Mouse (Mus musculus) heart, embryonic 10.5 days (tissue): Measurements from ENCODE around the gene Comtd1. TPM values are rescaled to one million over a fixed set of nuclear protein-coding genes. Genes with fewer than 3 reads are reported as not detected.

Source experiments
- DNase-seq: peaks from one replicate; pipeline ENCODE4 v3.0.0-alpha.2; 2017; ENCODE audit warnings: low spot score
- H3K27ac ChIP-seq: fragments of 300-500 bp; sonication (generic); 2 replicates; pipeline ENCODE4 v1.5.1; 2016; ENCODE audit warnings: mild to moderate bottlenecking
- H3K27me3 ChIP-seq: fragments of 300-500 bp; sonication (generic); 2 replicates; pipeline ENCODE4 v1.6.1; 2016; ENCODE audit warnings: mild to moderate bottlenecking; ENCODE audit not compliant: poor library complexity, insufficient read depth, severe bottlenecking
- H3K36me3 ChIP-seq: fragments of 300-500 bp; sonication (generic); 2 replicates; pipeline ENCODE4 v1.6.1; 2016; ENCODE audit warnings: mild to moderate bottlenecking, moderate library complexity
- H3K4me1 ChIP-seq: fragments of 300-500 bp; sonication (generic); 2 replicates; pipeline ENCODE4 v1.6.1; 2016; ENCODE audit warnings: mild to moderate bottlenecking
- H3K4me3 ChIP-seq: fragments of 300-500 bp; sonication (generic); 2 replicates; pipeline ENCODE4 v1.5.1; 2016; ENCODE audit warnings: mild to moderate bottlenecking, moderate library complexity
- H3K9me3 ChIP-seq: fragments of 300-500 bp; sonication (generic); 2 replicates; pipeline ENCODE4 v1.6.1; 2016; ENCODE audit warnings: mild to moderate bottlenecking, moderate library complexity
- WGBS: fragments of 180-500 bp; shearing (Covaris S2); methylation state at CpG from one replicate; pipeline ENCODE4 v1.1.7; 2016; 5-methylcytosine and 5-hydroxymethylcytosine counted together
- polyA plus RNA-seq: library from polyadenylated mRNA; unstranded; fragments of >200 nt; fragmentation: Nextera tagmentation; extraction: Ambion mirVana; gene quantifications from 2 replicates; pipeline ENCODE4 v1.2.1, GENCODE M21; 2016

The Comtd1 gene
- 48.1 and 52.2 TPM in 2 replicates for polyA plus RNA-seq

DNA sequence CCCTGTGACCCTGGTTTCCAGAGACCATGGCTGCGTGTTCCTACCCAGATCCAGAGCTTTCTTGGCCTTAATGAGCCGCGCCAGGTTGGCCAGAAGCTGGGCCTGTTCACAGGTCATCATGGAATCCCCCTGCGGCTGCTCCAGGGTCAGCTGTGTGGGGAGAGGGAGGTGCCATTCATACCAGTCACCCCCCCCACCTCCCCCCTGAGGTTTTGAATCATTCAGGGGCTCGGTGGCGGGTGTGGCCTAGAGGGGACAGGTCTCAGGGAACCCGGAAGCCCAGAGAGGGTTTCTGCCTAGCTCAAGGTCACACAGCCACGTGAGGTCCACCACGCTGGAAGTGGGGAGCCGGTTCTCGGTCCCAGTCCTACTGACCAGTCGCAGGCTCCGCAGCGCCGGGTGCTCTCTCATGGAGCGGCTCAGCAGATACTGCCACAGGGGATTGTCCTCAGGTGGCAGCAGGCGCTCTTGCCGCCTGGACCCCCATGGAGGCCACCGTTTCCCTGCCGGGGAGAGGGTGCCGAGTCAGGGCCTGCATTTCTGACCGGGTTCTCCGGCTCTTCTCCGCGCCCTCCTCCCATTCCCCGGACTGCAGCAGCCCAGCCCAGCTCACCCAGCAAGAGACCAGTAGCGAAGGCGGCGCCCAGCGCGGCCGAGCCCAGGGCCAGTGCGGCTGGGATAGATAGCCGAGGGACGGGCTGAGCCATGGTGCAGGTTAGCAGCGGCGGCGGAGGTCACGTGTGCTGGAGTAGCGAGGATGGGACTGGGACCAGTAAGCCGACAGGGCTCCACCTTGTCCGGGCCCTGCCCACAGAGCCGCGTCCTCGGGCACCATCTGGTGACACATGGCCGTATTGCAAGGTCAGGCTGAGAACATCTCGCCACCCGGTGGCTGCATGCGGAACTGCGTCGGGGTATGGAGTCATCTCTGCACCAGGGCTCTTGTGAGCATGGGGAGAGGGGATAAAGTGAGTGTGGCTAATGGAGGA, at the start of gene Comtd1:
Comtd1 (minus strand) TSS at position 812 of the 989 bp plus-strand sequence.
- WGBS = under 1% methylated on average over 51 of the region's 51 CpGs
- peaks cover 70% of the 10 kb centered on the region for H3K4me1 ChIP-seq

DNA sequence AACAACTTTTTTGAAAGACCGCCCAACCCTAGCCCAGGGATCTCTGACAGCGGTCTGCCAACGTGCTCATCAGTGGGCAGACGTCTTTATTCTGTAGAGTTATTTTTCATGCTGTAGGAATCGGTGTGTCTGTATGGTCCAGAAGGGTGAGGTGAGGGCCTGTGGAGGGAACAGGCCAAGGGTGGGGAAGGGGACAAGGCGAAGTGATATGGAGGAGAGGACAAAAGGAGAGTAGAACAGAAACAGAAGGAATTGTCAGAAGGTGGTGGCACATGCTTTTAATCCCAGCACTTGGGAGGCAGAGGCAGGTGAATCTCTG, 43.5 kb upstream of the Comtd1 start:
- H3K36me3 ChIP-seq = no peaks in the 10 kb centered on the region
- no peaks in the 10 kb centered on the region for H3K27me3 ChIP-seq
- peak overlapping the region; percentile 88 for H3K27ac ChIP-seq
- DNase-seq = no peak
- H3K4me1 ChIP-seq = peaks cover 18% of the 10 kb centered on the region
- no peaks in the 10 kb centered on the region for H3K9me3 ChIP-seq
- WGBS = 73% methylated on average over 6 of the region's 6 CpGs
- H3K4me3 ChIP-seq = no peak overlapping the region

More for the DNA sequence above, at the start of gene Comtd1:
- Histone ChIP-seq H3K27ac (peak within 1 kb of the TSS; percentile 94), H3K36me3 (peaks cover 39% of the 10 kb centered on the region), H3K27me3 (no peaks in the 10 kb centered on the region), H3K4me3 (peak within 1 kb of the TSS; percentile 81), H3K9me3 (no peaks in the 10 kb centered on the region)
- peak; percentile 99 for DNase-seq

DNA sequence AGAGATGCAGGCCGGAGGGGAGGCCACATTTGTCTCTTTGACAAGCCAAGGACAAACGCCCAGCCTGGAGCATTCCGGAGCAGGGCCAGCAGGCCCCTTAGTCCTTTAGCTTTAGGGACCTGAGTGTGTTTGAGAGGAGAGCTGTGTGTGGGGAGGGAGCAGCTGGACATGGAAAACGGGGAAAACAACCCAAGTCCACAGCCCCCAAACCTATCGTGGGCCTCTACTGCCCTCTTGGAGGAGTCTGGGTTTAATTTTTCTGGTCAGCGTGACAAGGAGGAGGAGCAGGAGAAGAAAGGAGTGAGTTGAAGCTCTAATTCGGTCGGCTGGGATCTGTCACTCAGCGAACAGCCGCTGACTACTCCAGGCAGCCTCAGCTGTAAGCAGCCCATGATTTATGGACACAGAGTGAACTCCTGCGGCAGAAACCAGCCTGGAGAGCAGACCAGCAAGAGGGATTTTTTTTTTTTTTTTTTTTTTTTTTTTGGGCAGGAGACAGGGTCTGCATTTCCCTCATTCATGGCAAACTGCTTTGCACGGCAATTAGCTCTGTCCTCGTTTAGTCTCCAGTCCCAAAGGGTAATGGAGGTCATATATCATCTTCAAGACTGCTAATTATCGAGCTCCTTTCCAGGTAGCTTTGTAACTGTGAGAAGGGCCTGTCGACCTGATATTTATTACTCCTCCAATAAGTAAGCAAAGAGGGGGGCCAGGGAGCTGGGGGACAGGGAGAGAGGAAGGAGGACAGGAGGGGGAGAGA, 43.0 kb upstream of the Comtd1 start:
- no peaks in the 10 kb centered on the region for H3K9me3 ChIP-seq
- peak overlapping the region; percentile 88 for H3K27ac ChIP-seq
- H3K4me3 ChIP-seq = peak overlapping the region; percentile 46
- WGBS = 24% methylated on average over 15 of the region's 15 CpGs
- H3K4me1 ChIP-seq = peaks cover 18% of the 10 kb centered on the region
- H3K27me3 ChIP-seq = no peaks in the 10 kb centered on the region
- no peaks in the 10 kb centered on the region for H3K36me3 ChIP-seq
- peak; percentile 81 for DNase-seq

- H3K27ac ChIP-seq = peak overlapping the region; percentile 88
- DNase-seq = no peak
- WGBS = 71% methylated on average over 2 of the region's 2 CpGs
Measured at GRCm38 (mm10) chr14:21890430-21890829, 41.7 kb upstream of the Comtd1 start.

GRCm38 (mm10) chr14:21866816-21867215, 18.0 kb upstream of the Comtd1 start:
- no peaks in the 10 kb centered on the region for H3K4me1 ChIP-seq
- H3K4me3 ChIP-seq = no peak overlapping the region
- no peak for DNase-seq
- H3K36me3 ChIP-seq = no peaks in the 10 kb centered on the region
- H3K9me3 ChIP-seq = no peaks in the 10 kb centered on the region
- 83% methylated on average over 7 of the region's 7 CpGs for WGBS
- H3K27me3 ChIP-seq = no peaks in the 10 kb centered on the region
- no peak overlapping the region for H3K27ac ChIP-seq

More at GRCm38 (mm10) chr14:21890430-21890829, 41.7 kb upstream of the Comtd1 start:
- Histone ChIP-seq H3K36me3 (no peaks in the 10 kb centered on the region), H3K4me3 (no peak overlapping the region), H3K9me3 (no peaks in the 10 kb centered on the region), H3K27me3 (no peaks in the 10 kb centered on the region), H3K4me1 (peaks cover 18% of the 10 kb centered on the region)

GRCm38 (mm10) chr14:21866291-21866690, 17.5 kb upstream of the Comtd1 start:
- Histone ChIP-seq H3K4me3 (no peak overlapping the region), H3K9me3 (no peaks in the 10 kb centered on the region), H3K27ac (no peak overlapping the region), H3K27me3 (no peaks in the 10 kb centered on the region), H3K36me3 (no peaks in the 10 kb centered on the region), H3K4me1 (no peaks in the 10 kb centered on the region)
- no peak for DNase-seq
- 64% methylated on average over 7 of the region's 7 CpGs for WGBS

DNA sequence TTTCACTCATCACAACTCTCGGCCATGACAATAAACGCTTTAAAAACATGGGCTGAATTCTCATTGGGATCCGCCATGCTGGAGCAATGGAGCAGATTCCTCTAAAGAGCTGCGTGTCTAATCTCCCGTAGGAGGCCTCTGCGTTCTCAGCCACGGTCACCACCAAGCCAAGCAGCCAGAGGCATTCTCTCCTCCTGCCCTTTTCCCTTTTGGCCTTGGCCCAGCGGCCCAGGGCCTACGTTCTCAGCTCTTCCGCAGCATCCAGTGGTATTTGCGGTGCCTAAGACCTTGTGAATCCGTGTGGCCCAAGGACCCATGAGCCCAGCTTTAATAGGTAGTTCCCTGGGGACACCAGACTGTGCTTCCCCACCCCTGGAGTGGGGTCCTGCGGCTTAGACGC, 8.1 kb upstream of the Comtd1 start:
- Histone ChIP-seq H3K27me3 (no peaks in the 10 kb centered on the region), H3K4me1 (peaks cover 46% of the 10 kb centered on the region), H3K27ac (no peak overlapping the region), H3K36me3 (no peaks in the 10 kb centered on the region), H3K9me3 (no peaks in the 10 kb centered on the region), H3K4me3 (no peak overlapping the region)
- DNase-seq = no peak
- WGBS = 87% methylated on average over 14 of the region's 14 CpGs

DNA sequence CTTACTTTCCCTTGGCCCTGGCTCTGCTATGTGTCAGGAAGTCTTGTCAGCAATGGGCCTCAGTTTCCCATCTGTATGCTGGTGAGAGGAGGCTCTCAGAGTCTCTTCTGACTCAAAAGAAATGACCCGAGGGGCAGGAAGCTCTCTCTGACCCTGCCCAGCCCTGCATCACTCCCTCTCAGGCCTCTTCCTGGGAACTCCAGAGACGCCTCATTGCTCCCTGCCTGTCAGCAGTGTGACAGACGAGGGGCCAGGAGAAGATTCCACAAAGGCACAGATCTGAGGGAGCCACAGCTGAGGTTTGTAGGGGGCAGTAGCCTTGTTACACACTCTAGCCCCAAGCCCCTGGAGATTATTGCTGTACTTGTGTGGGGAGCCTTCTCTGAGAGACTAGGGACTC, 7.2 kb upstream of the Comtd1 start:
- no peak for DNase-seq
- no peak overlapping the region for H3K4me3 ChIP-seq
- H3K27ac ChIP-seq = peak overlapping the region; percentile 70
- H3K9me3 ChIP-seq = no peaks in the 10 kb centered on the region
- peaks cover 53% of the 10 kb centered on the region for H3K4me1 ChIP-seq
- H3K36me3 ChIP-seq = no peaks in the 10 kb centered on the region
- WGBS = 15% methylated on average over 3 of the region's 3 CpGs
- no peaks in the 10 kb centered on the region for H3K27me3 ChIP-seq

DNA sequence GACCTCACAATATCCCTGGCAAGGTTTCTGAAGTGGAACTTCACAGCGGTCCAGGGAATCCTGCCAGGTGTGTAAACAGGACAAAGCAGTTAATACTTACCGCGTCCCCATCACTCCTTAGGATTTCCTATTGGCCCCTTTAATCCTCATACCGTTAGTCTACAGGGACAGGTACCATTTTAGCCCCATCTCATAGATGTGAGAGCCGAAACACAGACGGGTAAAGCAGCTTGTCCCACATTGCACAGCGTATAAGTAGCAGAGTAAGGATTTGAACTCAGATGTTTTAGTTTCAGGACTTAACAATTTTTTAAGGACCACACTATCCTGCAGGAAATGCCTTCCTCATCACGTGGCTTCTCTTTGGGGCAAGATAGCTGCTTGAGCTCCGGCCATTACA, 5.5 kb upstream of the Comtd1 start:
- no peak for DNase-seq
- Histone ChIP-seq H3K4me1 (peaks cover 69% of the 10 kb centered on the region), H3K27ac (0 out of 2 replicates have a peak overlapping the region, but pooled peaks have one; percentile 86), H3K27me3 (no peaks in the 10 kb centered on the region), H3K36me3 (no peaks in the 10 kb centered on the region), H3K4me3 (peak overlapping the region; percentile 53), H3K9me3 (no peaks in the 10 kb centered on the region)
- 72% methylated on average over 9 of the region's 9 CpGs for WGBS

- Histone ChIP-seq H3K27ac (peak overlapping the region; percentile 86), H3K9me3 (no peaks in the 10 kb centered on the region), H3K36me3 (no peaks in the 10 kb centered on the region), H3K4me1 (peaks cover 72% of the 10 kb centered on the region), H3K4me3 (peak overlapping the region; percentile 53), H3K27me3 (no peaks in the 10 kb centered on the region)
- DNase-seq = peak; percentile 96
- 6% methylated on average over 17 of the region's 17 CpGs for WGBS
Measured at GRCm38 (mm10) chr14:21853456-21854109, 4.8 kb upstream of the Comtd1 start.

GRCm38 (mm10) chr14:21851996-21852791, 3.4 kb upstream of the Comtd1 start:
- no peak for DNase-seq
- no peak overlapping the region for H3K4me3 ChIP-seq
- H3K36me3 ChIP-seq = peaks cover 1% of the 10 kb centered on the region; the same call in 1 of the 2 replicates
- H3K9me3 ChIP-seq = no peaks in the 10 kb centered on the region
- H3K27ac ChIP-seq = peak overlapping the region; percentile 57
- no peaks in the 10 kb centered on the region for H3K27me3 ChIP-seq
- 70% methylated on average over 16 of the region's 16 CpGs for WGBS
- H3K4me1 ChIP-seq = peaks cover 83% of the 10 kb centered on the region
